In genomic region chr2:75819796-75820195, GRCm38 (mm10) we compare ENCODE assay signal across 16 mouse cellular contexts.
"Had no signal": no experiment of that assay in that cellular context is flagged by ENCODE, and none has a peak within 500 bp of the region (broad histone marks: within the 10 kb centered on the region; RNA-seq: fewer than 3 reads in every experiment).

No protein-coding gene starts in this region.

- H3K27me3 ChIP-seq: neural tube, embryonic 13.5 days; neural tube, embryonic 15.5 days; stomach, embryonic 15.5 days had no signal

- DNase-seq: retina, postnatal 1 day; right cerebral cortex, adult 18-20 months; right cerebral cortex, postnatal 14 days; right cerebral cortex, postnatal 25 days; right cerebral cortex, postnatal 4 days; spleen, adult 18-20 months; thymus, adult 18-20 months; thymus, adult 2 months; thymus, postnatal 14 days; thymus, postnatal 25 days; thymus, postnatal 36 days; thymus, postnatal 4 days had no signal

- H3K9me3 ChIP-seq: neural tube, embryonic 13.5 days; neural tube, embryonic 15.5 days; stomach, embryonic 15.5 days had no signal

- H3K27ac ChIP-seq: neural tube, embryonic 13.5 days; neural tube, embryonic 15.5 days; stomach, embryonic 15.5 days; stomach, postnatal 0 days had no signal

- H3K36me3 ChIP-seq: neural tube, embryonic 13.5 days; neural tube, embryonic 15.5 days; stomach, embryonic 15.5 days had no signal

- H3K4me3 ChIP-seq: neural tube, embryonic 13.5 days; neural tube, embryonic 15.5 days; stomach, embryonic 15.5 days had no signal

- H3K4me1 ChIP-seq: neural tube, embryonic 15.5 days had no signal
